Mouse (Mus musculus) neural tube, embryonic 13.5 days (tissue): Measurements from ENCODE around the gene Wdr89. TPM values are rescaled to one million over a fixed set of nuclear protein-coding genes. Genes with fewer than 3 reads are reported as not detected.
"Not testable (repeated sequence)": the region's sequence is repeated elsewhere in the genome, so short reads cannot be mapped to it uniquely, and the experiment has no call there.

ENCODE experiments used
- ATAC-seq: fragments of 200-750 bp; cut with Nextera tagmentation; 2 replicates; pipeline ENCODE4 v1.8.0; 2017; ENCODE audit warnings: low read depth, mild to moderate bottlenecking, moderate TSS enrichment, moderate library complexity
- H3K27ac ChIP-seq: fragments of 300-500 bp; sonication (generic); replicated peaks from 2 replicates; pipeline ENCODE4 v1.5.1; 2015; ENCODE audit warnings: moderate library complexity, mild to moderate bottlenecking, inconsistent platforms
- H3K27me3 ChIP-seq: fragments of 300-500 bp; sonication (generic); 2 replicates; pipeline ENCODE4 v1.6.1; 2015; ENCODE audit warnings: mild to moderate bottlenecking, inconsistent platforms
- H3K36me3 ChIP-seq: fragments of 300-500 bp; sonication (generic); 2 replicates; pipeline ENCODE4 v1.6.1; 2015; ENCODE audit warnings: mild to moderate bottlenecking, inconsistent platforms
- H3K4me1 ChIP-seq: fragments of 300-500 bp; sonication (generic); replicated peaks from 2 replicates; pipeline ENCODE4 v1.6.1; 2015; ENCODE audit warnings: inconsistent platforms
- H3K4me2 ChIP-seq: fragments of 300-500 bp; sonication (generic); 2 replicates; pipeline ENCODE4 v1.6.1; 2015; ENCODE audit warnings: inconsistent platforms, mild to moderate bottlenecking, moderate library complexity
- H3K4me3 ChIP-seq: fragments of 300-500 bp; sonication (generic); 2 replicates; pipeline ENCODE4 v1.5.1; 2015; ENCODE audit warnings: mild to moderate bottlenecking, inconsistent platforms
- H3K9ac ChIP-seq: fragments of 300-500 bp; sonication (generic); 2 replicates; pipeline ENCODE4 v1.6.1; 2015; ENCODE audit warnings: moderate library complexity, mild to moderate bottlenecking, inconsistent platforms
- H3K9me3 ChIP-seq: fragments of 300-500 bp; sonication (generic); 2 replicates; pipeline ENCODE4 v1.6.1; 2016; ENCODE audit warnings: inconsistent platforms
- WGBS: fragments of 180-500 bp; shearing (Covaris S2); methylation state at CpG from one replicate; pipeline ENCODE4 v1.1.7; 2015; 5-methylcytosine and 5-hydroxymethylcytosine counted together
- polyA plus RNA-seq: library from polyadenylated mRNA; unstranded; fragments of >200 nt; fragmentation: Nextera tagmentation; extraction: Ambion mirVana; gene quantifications from 2 replicates; pipeline ENCODE4 v1.2.1, GENCODE M21; 2015

The Wdr89 gene
- polyA plus RNA-seq, 1 experiment from 2014 or later = 5.4 TPM

GRCm38 (mm10) chr12:75689003-75689402, 19.7 kb upstream of the Wdr89 start:
- H3K4me1 ChIP-seq = no peaks in the 10 kb centered on the region
- no peaks in the 10 kb centered on the region for H3K27me3 ChIP-seq
- no peaks in the 10 kb centered on the region for H3K36me3 ChIP-seq
- ATAC-seq = no peak
- no peak overlapping the region for H3K27ac ChIP-seq
- no peak overlapping the region for H3K9ac ChIP-seq
- H3K4me3 ChIP-seq = no peak overlapping the region
- H3K4me2 ChIP-seq = no peak overlapping the region
- H3K9me3 ChIP-seq = no peaks in the 10 kb centered on the region
- 91% methylated on average over 2 of the region's 2 CpGs for WGBS

DNA sequence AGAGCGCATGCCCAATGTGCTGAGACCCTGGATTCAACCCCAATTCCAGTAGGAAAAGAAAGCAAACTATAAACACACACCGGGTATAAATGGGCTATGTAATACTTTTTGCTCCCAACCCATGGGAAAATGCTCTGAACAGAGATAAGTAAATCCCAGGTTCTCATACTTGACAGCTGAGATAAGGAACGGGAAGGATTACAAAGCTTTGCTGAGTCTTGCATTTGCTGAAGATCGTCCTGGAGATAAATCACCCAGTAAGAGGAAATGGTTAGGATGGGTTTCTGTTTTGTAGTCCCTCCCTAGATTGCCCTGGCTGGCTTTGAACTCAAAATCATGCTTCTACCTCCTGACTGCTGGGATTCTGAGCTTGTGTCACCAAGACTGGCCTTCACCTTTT, 18.0 kb upstream of the Wdr89 start:
- Histone ChIP-seq H3K4me1 (no peaks in the 10 kb centered on the region), H3K4me2 (no peak overlapping the region), H3K27me3 (no peaks in the 10 kb centered on the region), H3K27ac (no peak overlapping the region), H3K4me3 (no peak overlapping the region), H3K9me3 (no peaks in the 10 kb centered on the region), H3K36me3 (no peaks in the 10 kb centered on the region), H3K9ac (no peak overlapping the region)
- no peak for ATAC-seq
- WGBS = 83% methylated on average over 4 of the region's 4 CpGs

- not testable (repeated sequence) for H3K27ac ChIP-seq, H3K4me1 ChIP-seq, H3K4me2 ChIP-seq, H3K4me3 ChIP-seq, H3K27me3 ChIP-seq, H3K9ac ChIP-seq, ATAC-seq, H3K9me3 ChIP-seq, H3K36me3 ChIP-seq
- 92% methylated on average over 4 of the region's 4 CpGs for WGBS
Measured at GRCm38 (mm10) chr12:75684026-75684425, 14.7 kb upstream of the Wdr89 start.

- no peak overlapping the region for H3K9ac ChIP-seq
- 94% methylated on average over 4 of the region's 4 CpGs for WGBS
- H3K27ac ChIP-seq = no peak overlapping the region
- no peaks in the 10 kb centered on the region for H3K36me3 ChIP-seq
- no peak overlapping the region for H3K4me3 ChIP-seq
- H3K4me2 ChIP-seq = no peak overlapping the region
- no peak for ATAC-seq
- no peaks in the 10 kb centered on the region for H3K9me3 ChIP-seq
- no peaks in the 10 kb centered on the region for H3K4me1 ChIP-seq
- H3K27me3 ChIP-seq = no peaks in the 10 kb centered on the region
Measured at GRCm38 (mm10) chr12:75683598-75683997, 14.3 kb upstream of the Wdr89 start.

DNA sequence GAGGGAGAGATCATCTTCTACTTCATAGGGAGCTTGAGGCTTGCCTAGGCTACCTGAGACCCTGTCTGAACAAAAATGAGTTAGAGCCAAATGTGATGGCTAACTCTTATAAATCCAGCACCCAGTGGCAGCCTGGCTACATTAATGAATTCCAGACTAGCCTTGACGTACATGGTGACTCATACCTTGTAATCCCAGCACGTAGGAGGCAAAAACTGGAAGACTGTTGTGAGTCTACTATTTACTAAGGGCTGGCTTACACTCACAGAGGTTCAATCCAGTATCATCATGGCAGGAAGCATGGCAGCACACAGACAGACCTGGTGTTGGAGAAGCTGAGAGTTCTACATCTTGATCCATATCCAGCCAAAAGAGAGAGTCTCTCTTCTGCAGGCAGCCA, 13.5 kb upstream of the Wdr89 start:
- 86% methylated on average over 2 of the region's 2 CpGs for WGBS

GRCm38 (mm10) chr12:75681101-75681500, 11.8 kb upstream of the Wdr89 start:
- Histone ChIP-seq H3K4me3 (no peak overlapping the region), H3K27ac (no peak overlapping the region), H3K4me2 (no peak overlapping the region), H3K27me3 (no peaks in the 10 kb centered on the region), H3K9me3 (no peaks in the 10 kb centered on the region), H3K9ac (no peak overlapping the region), H3K4me1 (no peaks in the 10 kb centered on the region), H3K36me3 (no peaks in the 10 kb centered on the region)
- 85% methylated on average over 4 of the region's 4 CpGs for WGBS
- ATAC-seq = no peak

More for the DNA sequence above, 13.5 kb upstream of the Wdr89 start:
- Histone ChIP-seq H3K9ac (no peak overlapping the region), H3K36me3 (no peaks in the 10 kb centered on the region), H3K27me3 (no peaks in the 10 kb centered on the region), H3K4me2 (no peak overlapping the region), H3K9me3 (no peaks in the 10 kb centered on the region), H3K4me1 (no peaks in the 10 kb centered on the region), H3K27ac (no peak overlapping the region), H3K4me3 (no peak overlapping the region)
- ATAC-seq = no peak

- Histone ChIP-seq H3K9me3 (no peaks in the 10 kb centered on the region), H3K4me3 (no peak overlapping the region), H3K4me2 (no peak overlapping the region), H3K36me3 (no peaks in the 10 kb centered on the region), H3K4me1 (no peaks in the 10 kb centered on the region), H3K27ac (no peak overlapping the region), H3K9ac (no peak overlapping the region), H3K27me3 (no peaks in the 10 kb centered on the region)
- 96% methylated on average over 4 of the region's 4 CpGs for WGBS
- ATAC-seq = no peak
Measured at GRCm38 (mm10) chr12:75678393-75678792, 9.1 kb upstream of the Wdr89 start.

- Histone ChIP-seq H3K4me2 (no peak overlapping the region), H3K9ac (no peak overlapping the region), H3K27ac (no peak overlapping the region), H3K4me3 (no peak overlapping the region), H3K27me3 (no peaks in the 10 kb centered on the region), H3K36me3 (no peaks in the 10 kb centered on the region), H3K9me3 (no peaks in the 10 kb centered on the region), H3K4me1 (peaks cover 17% of the 10 kb centered on the region)
- ATAC-seq = no peak
- 91% methylated on average over 4 of the region's 4 CpGs for WGBS
Measured at GRCm38 (mm10) chr12:75672630-75673029, 3.3 kb upstream of the Wdr89 start.

DNA sequence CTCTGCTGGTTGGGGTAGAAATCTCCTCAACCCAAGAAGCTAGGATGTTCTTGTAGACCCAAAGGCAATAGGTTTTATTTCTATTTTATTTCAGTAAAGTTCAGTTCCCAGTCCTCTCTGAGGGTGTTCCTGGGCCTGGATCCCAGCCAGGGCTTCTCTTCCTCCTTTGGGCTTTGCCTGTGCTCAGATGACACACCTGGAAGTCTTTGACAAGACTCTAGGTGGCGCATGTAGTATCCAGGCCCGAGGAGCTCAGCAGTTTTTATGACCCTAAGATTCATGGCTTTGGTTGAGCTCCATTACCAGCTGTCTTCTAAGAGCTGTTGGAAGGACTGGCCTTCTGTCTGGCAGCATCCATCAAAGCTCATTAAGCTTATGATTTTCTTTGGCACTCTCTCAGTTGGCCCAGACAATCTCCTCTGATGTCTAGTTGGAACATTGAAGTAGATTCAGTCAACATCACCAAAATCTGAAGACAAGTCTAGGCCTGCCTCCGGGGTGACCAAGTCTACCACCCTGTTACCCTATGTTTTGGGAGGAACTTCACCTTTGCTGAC, 2.5 kb upstream of the Wdr89 start:
- peaks cover 17% of the 10 kb centered on the region for H3K4me1 ChIP-seq
- WGBS = 81% methylated on average over 3 of the region's 3 CpGs
- ATAC-seq = no peak
- no peaks in the 10 kb centered on the region for H3K9me3 ChIP-seq
- H3K36me3 ChIP-seq = no peaks in the 10 kb centered on the region
- H3K9ac ChIP-seq = no peak overlapping the region
- no peak overlapping the region for H3K27ac ChIP-seq
- H3K4me3 ChIP-seq = no peak overlapping the region
- no peaks in the 10 kb centered on the region for H3K27me3 ChIP-seq
- no peak overlapping the region for H3K4me2 ChIP-seq

DNA sequence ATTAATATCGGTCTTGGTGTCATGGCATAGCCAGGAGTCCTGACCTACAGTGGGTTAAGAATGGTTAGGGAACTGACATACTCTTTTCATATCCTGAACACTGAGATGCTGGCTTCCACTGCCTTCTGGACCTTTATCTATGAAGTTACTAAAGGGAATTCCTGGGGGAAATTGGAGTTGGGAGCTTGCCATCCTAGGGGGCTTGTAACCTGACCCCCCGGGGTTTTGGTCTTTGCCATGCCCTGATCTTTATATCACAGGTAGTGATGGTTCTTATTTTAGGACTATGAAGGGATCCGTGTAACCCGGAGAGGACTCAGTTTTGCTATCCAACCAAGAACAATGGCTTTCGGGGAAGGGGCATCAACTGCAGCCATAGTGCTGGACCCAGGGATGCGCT, 1.3 kb upstream of the Wdr89 start:
- H3K4me2 ChIP-seq = peak overlapping the region; percentile 74
- no peaks in the 10 kb centered on the region for H3K27me3 ChIP-seq
- no peaks in the 10 kb centered on the region for H3K36me3 ChIP-seq
- peaks cover 17% of the 10 kb centered on the region for H3K4me1 ChIP-seq
- 87% methylated on average over 6 of the region's 6 CpGs for WGBS
- peak overlapping the region; percentile 62 for H3K9ac ChIP-seq
- H3K4me3 ChIP-seq = peak overlapping the region; percentile 57
- ATAC-seq = no peak
- H3K27ac ChIP-seq = no peak overlapping the region
- H3K9me3 ChIP-seq = no peaks in the 10 kb centered on the region

DNA sequence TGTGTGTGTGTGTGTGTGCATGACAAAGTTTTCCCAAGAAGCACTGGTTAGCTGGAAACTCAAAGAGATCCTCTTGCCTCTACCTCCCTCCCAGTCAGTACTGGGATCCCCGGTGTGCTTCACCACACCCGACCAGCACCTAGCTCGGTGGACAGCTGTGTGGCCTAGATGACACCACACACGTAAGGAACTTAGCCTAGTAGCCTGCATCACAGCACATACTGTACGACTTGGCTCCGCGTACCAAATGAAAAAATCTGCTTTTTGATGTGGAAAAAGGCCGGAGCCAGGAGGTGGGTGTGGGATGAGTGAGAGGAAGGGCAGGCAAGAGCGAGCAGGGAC, 450 bp downstream of the Wdr89 start:
- H3K4me2 ChIP-seq = peak overlapping the region; percentile 87
- peak overlapping the region; percentile 79 for H3K9ac ChIP-seq
- no peaks in the 10 kb centered on the region for H3K27me3 ChIP-seq
- ATAC-seq = no peak
- WGBS = 2% methylated on average over 9 of the region's 9 CpGs
- H3K4me1 ChIP-seq = peaks cover 21% of the 10 kb centered on the region
- H3K36me3 ChIP-seq = no peaks in the 10 kb centered on the region
- no peaks in the 10 kb centered on the region for H3K9me3 ChIP-seq
- H3K4me3 ChIP-seq = peak overlapping the region; percentile 63
- peak overlapping the region; percentile 85 for H3K27ac ChIP-seq

GRCm38 (mm10) chr12:75668221-75668620, 1.1 kb downstream of the Wdr89 start:
- H3K36me3 ChIP-seq = no peaks in the 10 kb centered on the region
- no peaks in the 10 kb centered on the region for H3K27me3 ChIP-seq
- H3K27ac ChIP-seq = no peak overlapping the region
- WGBS = 91% methylated on average over 2 of the region's 2 CpGs
- H3K9ac ChIP-seq = no peak overlapping the region
- no peak for ATAC-seq
- no peak overlapping the region for H3K4me3 ChIP-seq
- H3K4me1 ChIP-seq = peaks cover 21% of the 10 kb centered on the region
- no peaks in the 10 kb centered on the region for H3K9me3 ChIP-seq
- peak overlapping the region; percentile 87 for H3K4me2 ChIP-seq

DNA sequence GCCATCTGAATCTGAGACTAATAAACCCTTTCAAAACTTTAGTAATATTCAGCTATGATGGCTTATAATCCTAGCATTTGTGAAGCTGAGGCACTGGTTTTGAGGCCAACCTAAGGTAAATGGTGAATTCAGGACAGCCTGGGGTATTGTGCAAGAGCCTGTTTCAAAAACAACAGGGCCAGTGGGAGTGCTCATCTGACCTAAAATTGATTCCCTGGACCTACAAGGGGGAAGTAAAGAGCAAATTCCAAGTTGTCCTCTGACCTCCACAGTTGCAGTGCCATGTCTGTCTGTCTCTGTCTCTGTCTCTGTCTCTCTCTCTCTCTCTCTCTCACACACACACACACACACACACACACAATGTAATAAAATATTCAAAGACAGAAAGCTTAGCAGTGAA, 2.4 kb downstream of the Wdr89 start:
- ATAC-seq = no peak
- Histone ChIP-seq H3K4me3 (no peak overlapping the region), H3K27ac (no peak overlapping the region)

More for the DNA sequence above, 2.4 kb downstream of the Wdr89 start:
- no peak overlapping the region for H3K4me2 ChIP-seq
- no peaks in the 10 kb centered on the region for H3K36me3 ChIP-seq
- H3K9ac ChIP-seq = no peak overlapping the region
- H3K27me3 ChIP-seq = no peaks in the 10 kb centered on the region
- no peaks in the 10 kb centered on the region for H3K9me3 ChIP-seq
- H3K4me1 ChIP-seq = peaks cover 21% of the 10 kb centered on the region
